Mouse (Mus musculus): Measurements from ENCODE around the gene Bahd1.
A peak's percentile ranks its signal among the peaks of the same experiment; 100 is the strongest.

The Bahd1 gene

GRCm38 (mm10) chr2:118898771-118899170 lies 1.4 kb upstream of the Bahd1 start:
- DNase-seq (ENCODE audit: low spot score): no peak

DNA sequence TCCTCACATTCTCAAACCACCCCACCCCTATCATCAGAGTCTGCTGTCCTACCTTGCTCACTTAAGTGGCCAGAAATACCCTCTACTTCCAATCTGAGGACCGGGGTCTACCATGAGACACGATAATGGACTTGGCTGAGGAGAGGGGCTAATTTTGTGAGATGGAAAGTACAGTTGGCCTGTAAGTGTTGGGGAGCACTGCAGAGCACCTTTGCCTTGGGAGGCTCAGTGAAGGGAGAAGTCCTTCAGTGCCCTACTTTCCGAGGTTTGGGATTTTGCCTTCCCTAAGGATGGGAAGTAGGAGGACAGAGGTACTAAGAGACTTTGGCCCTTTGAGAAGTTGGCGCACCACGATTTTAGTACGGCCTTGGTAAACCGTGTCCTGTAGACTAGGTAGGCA lies 871 bp upstream of the Bahd1 start:
- DNase-seq (ENCODE audit: low spot score): no peak

DNA sequence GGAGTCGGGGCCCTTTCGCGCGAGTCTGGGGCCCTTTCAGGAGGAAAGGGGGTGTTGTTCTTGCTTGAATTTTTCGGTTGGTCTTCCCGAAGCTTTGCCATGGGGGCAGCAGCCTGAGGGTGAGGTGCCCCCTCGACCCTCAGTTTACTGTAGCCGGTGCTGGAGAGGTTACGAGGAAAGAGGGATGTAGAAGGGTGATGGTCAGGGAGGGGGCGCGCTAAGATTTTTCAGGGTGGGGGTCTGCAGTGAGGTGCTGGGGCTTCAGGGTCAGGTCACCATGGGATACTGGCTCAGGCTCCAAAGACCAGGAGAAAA lies 606 bp downstream of the Bahd1 start:
- DNase-seq (ENCODE audit: low spot score): no peak

GRCm38 (mm10) chr2:118901175-118902031 lies 1.2 kb downstream of the Bahd1 start:
- DNase-seq (ENCODE audit: low spot score): peak; percentile 91

GRCm38 (mm10) chr2:118902051-118903025 lies 2.2 kb downstream of the Bahd1 start:
- DNase-seq (ENCODE audit: low spot score): peak; percentile 35

DNA sequence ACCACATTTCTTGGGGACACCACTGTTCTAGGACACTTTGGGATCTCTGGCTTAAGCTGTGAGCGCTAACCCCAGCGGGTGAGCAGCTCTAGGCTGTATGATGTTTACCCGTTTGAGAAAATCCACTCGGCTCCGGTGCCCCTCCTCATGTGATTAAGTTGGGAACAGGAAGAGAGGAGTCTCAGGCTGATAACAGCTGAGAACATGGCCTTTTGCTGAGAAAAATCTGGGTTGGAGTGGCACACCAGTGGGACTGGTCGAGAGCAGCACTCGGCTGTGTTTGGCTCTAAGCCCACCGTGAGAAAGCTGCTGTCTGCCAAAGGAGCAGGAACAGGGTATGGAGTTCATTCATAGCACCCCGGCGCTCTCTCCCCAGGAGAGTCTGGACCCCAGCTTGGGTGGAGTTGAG lies 3.2 kb downstream of the Bahd1 start:
- no peak for DNase-seq (ENCODE audit: low spot score)

GRCm38 (mm10) chr2:118905433-118906117 lies 5.4 kb downstream of the Bahd1 start:
- no peak for DNase-seq (ENCODE audit: low spot score)

GRCm38 (mm10) chr2:118906118-118906492 lies 5.9 kb downstream of the Bahd1 start:
- DNase-seq (ENCODE audit: low spot score): no peak

GRCm38 (mm10) chr2:118907781-118908180 lies 7.6 kb downstream of the Bahd1 start:
- DNase-seq (ENCODE audit: low spot score): no peak

- DNase-seq (ENCODE audit: low spot score): no peak
Measured at GRCm38 (mm10) chr2:118909151-118909550, 9.0 kb downstream of the Bahd1 start.

DNA sequence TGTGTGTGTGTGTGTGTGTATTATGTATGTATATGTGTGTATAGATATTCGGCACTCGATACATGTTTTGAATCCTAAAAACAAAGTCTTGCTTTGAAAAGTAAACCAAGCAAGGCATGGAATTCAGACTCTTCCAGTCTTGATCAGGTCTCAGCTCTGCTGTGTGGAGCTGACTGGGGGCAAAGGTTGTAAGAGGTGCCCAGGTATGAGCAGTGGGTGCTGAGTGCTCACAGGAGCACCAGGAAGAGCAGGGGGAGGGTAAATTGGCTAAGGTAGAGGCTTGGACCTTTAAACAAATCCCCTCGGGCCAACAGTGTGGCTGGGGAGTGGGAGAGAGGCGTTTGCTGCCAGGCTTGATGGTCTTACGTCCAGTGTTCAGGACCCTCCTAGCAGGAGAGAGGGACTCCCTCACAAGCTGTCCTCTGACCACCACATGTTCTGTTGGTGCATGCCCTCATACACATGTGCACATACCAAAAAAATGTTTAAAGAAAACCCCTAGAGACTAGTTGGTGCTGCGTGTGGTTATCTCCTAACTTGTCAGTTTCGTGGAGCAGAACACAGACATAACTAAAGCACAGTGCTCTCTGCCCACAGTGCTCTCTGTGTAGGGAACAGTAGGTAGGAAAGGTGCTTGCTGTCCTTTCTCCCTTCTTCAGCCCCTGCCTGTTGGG lies 10.6 kb downstream of the Bahd1 start:
- DNase-seq (ENCODE audit: low spot score): no peak

- no peak for DNase-seq (ENCODE audit: low spot score)
Measured at GRCm38 (mm10) chr2:118912706-118913105, 12.5 kb downstream of the Bahd1 start.

DNA sequence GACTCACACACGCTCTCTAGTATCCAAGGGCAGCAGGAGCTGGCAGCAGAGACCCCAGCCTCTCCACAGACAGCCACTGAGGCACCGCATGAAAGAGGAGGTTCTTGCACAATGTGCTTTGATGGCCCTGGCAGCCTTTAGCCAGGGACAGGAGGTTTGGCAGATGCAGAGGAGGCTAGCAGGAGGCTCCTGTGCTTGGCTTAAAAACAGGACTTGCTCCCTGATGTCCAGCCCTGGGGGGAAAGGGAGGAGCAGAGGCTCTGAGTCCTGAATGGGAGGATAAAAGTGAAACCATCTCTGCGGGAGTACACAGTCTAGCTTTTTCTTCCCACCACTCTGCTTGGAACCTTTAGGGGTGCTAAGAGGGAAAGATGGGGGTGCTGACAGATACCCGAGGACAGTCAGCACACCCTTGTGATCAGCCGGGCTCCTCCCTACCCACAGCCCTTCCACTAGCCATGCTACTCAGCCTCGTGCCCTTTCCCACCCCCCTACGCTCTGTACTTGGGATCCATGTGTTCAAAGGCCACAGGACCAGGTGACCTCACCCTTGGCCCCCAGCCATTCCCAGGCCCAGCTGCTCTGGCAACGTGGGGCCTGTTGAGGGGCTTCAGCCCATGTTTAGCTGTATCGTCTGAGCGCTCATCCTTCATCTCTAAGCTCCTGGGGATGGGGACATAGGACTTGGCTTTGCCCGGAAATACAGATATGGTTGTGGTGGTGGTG lies 13.5 kb downstream of the Bahd1 start:
- DNase-seq (ENCODE audit: low spot score): no peak

DNA sequence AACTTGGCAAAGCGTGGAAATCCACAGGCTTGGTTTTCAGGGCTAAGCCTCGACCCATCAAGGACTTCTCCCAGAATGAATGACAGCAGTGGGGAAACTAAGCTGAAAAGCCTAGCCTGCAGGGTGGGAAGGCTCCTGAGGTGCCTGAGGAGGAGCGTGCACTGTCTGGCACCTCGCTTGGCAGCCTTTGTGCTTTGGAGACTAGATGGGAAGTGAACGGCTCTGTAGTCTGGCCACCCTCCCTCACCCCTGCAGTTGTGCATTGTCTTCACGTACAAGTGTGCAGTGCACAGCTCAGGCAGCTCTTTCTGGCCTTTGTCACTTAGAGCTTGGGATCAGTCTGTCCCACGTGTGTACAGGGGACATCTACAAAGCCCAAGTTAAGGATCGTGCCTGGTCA lies 14.5 kb downstream of the Bahd1 start:
- no peak for DNase-seq (ENCODE audit: low spot score)

GRCm38 (mm10) chr2:118916436-118916835 lies 16.3 kb downstream of the Bahd1 start:
- no peak for DNase-seq (ENCODE audit: low spot score)

GRCm38 (mm10) chr2:118918543-118918942 lies 18.4 kb downstream of the Bahd1 start:
- no peak for DNase-seq (ENCODE audit: low spot score)

DNA sequence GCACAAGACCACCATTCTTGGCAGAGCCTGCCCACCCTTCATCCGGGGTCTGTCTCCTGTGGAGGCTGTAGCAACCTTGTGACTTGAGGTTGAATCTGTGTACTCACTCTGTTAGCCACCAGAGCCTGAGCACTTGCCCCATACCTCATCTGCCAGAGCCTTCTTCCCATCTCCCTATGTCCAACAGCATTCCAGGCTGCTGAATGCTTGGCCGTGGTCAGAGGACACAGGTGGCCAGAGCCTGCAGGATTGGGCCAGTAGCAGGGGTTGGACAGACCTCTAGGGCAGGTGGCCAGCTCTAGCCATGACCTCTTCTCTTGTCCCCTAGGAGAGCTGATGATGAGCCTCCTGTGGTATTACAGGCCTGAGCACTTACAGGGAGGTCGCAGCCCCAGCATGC lies 20.3 kb downstream of the Bahd1 start:
- no peak for DNase-seq (ENCODE audit: low spot score)

- no peak for DNase-seq (ENCODE audit: low spot score)
Measured at GRCm38 (mm10) chr2:118925952-118926351, 25.8 kb downstream of the Bahd1 start.

GRCm38 (mm10) chr2:118926361-118926997 lies 26.3 kb downstream of the Bahd1 start, which contains the start of gene Chst14:
Gene Chst14, plus strand, starts transcription at chr2:118926496.
- DNase-seq (ENCODE audit: low spot score): peak; percentile 65

- no peak for DNase-seq (ENCODE audit: low spot score)
Measured at GRCm38 (mm10) chr2:118926998-118927739, 27.0 kb downstream of the Bahd1 start.

All from spleen, adult 12 weeks (tissue).